Mouse (Mus musculus) heart, postnatal 14 days (tissue): ENCODE data around the gene Ptpn13. TPM values are rescaled to one million over a fixed set of nuclear protein-coding genes. Genes with fewer than 3 reads are reported as not detected.

ENCODE experiments used
- DNase-seq, 2 experiments: peaks; one replicate each; pipeline ENCODE4 v3.0.0; 2021 to 2022
- intact Hi-C: fragments of 180-260 bp; cut with DNase I; formaldehyde crosslinking; loops from one replicate; pipeline ENCODE4 v1.15.1; 2025
- long read RNA-seq, 2 experiments: library from polyadenylated mRNA; stranded (forward); transcript quantifications; one replicate each; pipeline ENCODE4 v2.0.0; 2021
- total RNA-seq, 2 experiments: library from RNA; stranded (reverse); gene quantifications; 2 replicates each; pipeline ENCODE4 v1.2.3; 2021

Gene Ptpn13
- total RNA-seq: 10 to 100 TPM in 1 of 2 experiments, 1 to 10 TPM in 1; 8.5 to 10.7 TPM
- long read RNA-seq, experiment 1, partial matches to known transcripts: 2 of 6 reads
- long read RNA-seq, experiment 1, other reads (novel, unspliced or antisense): 4 of 6 reads
- long read RNA-seq, experiment 2, partial matches to known transcripts: 2 of 3 reads
- long read RNA-seq, experiment 2, other reads (novel, unspliced or antisense): 1 of 3 reads

GRCm38 (mm10) chr5:103424678-103425319, at the start of gene Ptpn13:
Gene Ptpn13, plus strand, starts transcription at chr5:103425192.
- intact Hi-C loops: loop anchor here (5.0 kb wide), 2 partner anchors 38 to 47 kb away; no protein-coding TSS in a partner anchor
- peak; percentile 92 to 94 for DNase-seq

GRCm38 (mm10) chr5:103375226-103375625, 49.8 kb upstream of the Ptpn13 start:
- intact Hi-C loops: loop anchor here (5.0 kb wide), 1 partner anchor 52 kb away; the partner anchor contains the start of gene Ptpn13

GRCm38 (mm10) chr5:103376354-103377295, 48.4 kb upstream of the Ptpn13 start:
- intact Hi-C loops: loop anchor here (5.0 kb wide), 1 partner anchor 51 kb away; the partner anchor contains the start of gene Ptpn13

More at GRCm38 (mm10) chr5:103375226-103375625, 49.8 kb upstream of the Ptpn13 start:
- no peak for DNase-seq

GRCm38 (mm10) chr5:103377493-103378130, 47.4 kb upstream of the Ptpn13 start:
- intact Hi-C loops: loop anchor here (5.0 kb wide), 1 partner anchor 50 kb away; the partner anchor contains the start of gene Ptpn13
- DNase-seq: no peak

More at GRCm38 (mm10) chr5:103376354-103377295, 48.4 kb upstream of the Ptpn13 start:
- peak; percentile 12 to 43 for DNase-seq

- intact Hi-C loops: no loop called here
- no peak for DNase-seq
Measured at GRCm38 (mm10) chr5:103380785-103381527, 44.0 kb upstream of the Ptpn13 start.

GRCm38 (mm10) chr5:103382951-103383350, 42.0 kb upstream of the Ptpn13 start:
- intact Hi-C loops: no loop called here

GRCm38 (mm10) chr5:103384021-103384420, 41.0 kb upstream of the Ptpn13 start:
- intact Hi-C loops: no loop called here
- no peak for DNase-seq

More at GRCm38 (mm10) chr5:103382951-103383350, 42.0 kb upstream of the Ptpn13 start:
- DNase-seq: no peak

- intact Hi-C loops: no loop called here
- DNase-seq: peak; percentile 66 to 77
Measured at GRCm38 (mm10) chr5:103387540-103388026, 37.4 kb upstream of the Ptpn13 start.

- no peak for DNase-seq
- intact Hi-C loops: no loop called here
Measured at GRCm38 (mm10) chr5:103389415-103389814, 35.6 kb upstream of the Ptpn13 start.

GRCm38 (mm10) chr5:103393220-103393619, 31.8 kb upstream of the Ptpn13 start:
- no peak for DNase-seq
- intact Hi-C loops: no loop called here

- intact Hi-C loops: no loop called here
- no peak for DNase-seq
Measured at GRCm38 (mm10) chr5:103393752-103394151, 31.2 kb upstream of the Ptpn13 start.

- intact Hi-C loops: no loop called here
- DNase-seq: no peak
Measured at GRCm38 (mm10) chr5:103395683-103396082, 29.3 kb upstream of the Ptpn13 start.

GRCm38 (mm10) chr5:103397429-103397828, 27.6 kb upstream of the Ptpn13 start:
- intact Hi-C loops: no loop called here
- no peak for DNase-seq

GRCm38 (mm10) chr5:103404213-103404968, 20.6 kb upstream of the Ptpn13 start:
- DNase-seq: no peak
- intact Hi-C loops: no loop called here

GRCm38 (mm10) chr5:103405921-103406320, 19.1 kb upstream of the Ptpn13 start:
- no peak for DNase-seq
- intact Hi-C loops: no loop called here

GRCm38 (mm10) chr5:103412020-103412747, 12.8 kb upstream of the Ptpn13 start:
- intact Hi-C loops: no loop called here

GRCm38 (mm10) chr5:103414542-103414941, 10.4 kb upstream of the Ptpn13 start:
- intact Hi-C loops: no loop called here
- DNase-seq: no peak

More at GRCm38 (mm10) chr5:103412020-103412747, 12.8 kb upstream of the Ptpn13 start:
- DNase-seq: no peak

GRCm38 (mm10) chr5:103418009-103418408, 7.0 kb upstream of the Ptpn13 start:
- intact Hi-C loops: no loop called here
- DNase-seq: no peak
